Mouse (Mus musculus): ENCODE measurements around the gene Rassf3. TPM values are rescaled to one million over a fixed set of nuclear protein-coding genes. Genes with fewer than 3 reads are reported as not detected.

Rassf3 gene
- total RNA-seq, 2 experiments from 2014 or later = 29.2 to 47.3 TPM

- Histone ChIP-seq H3K27ac (peak overlapping the region; percentile 82), H3K4me3 (peak overlapping the region; percentile 30)
- no peak for TF ChIP-seq CTCF (IDR thresholded peaks at IDR 0.05)
- DNase-seq = peak; percentile 13
- intact Hi-C loops (cut with DNase I) = no loop called here
Measured at GRCm38 (mm10) chr10:121421657-121422290, 54.4 kb downstream of the Rassf3 start.

- peak overlapping the region; percentile 82 for H3K27ac ChIP-seq
- H3K4me3 ChIP-seq = no peak overlapping the region
- peak; percentile 17 for DNase-seq
- no peak for TF ChIP-seq CTCF (IDR thresholded peaks at IDR 0.05)
- intact Hi-C loops (cut with DNase I) = no loop called here
Measured at GRCm38 (mm10) chr10:121421023-121421422, 55.1 kb downstream of the Rassf3 start.

GRCm38 (mm10) chr10:121419640-121420470, 56.3 kb downstream of the Rassf3 start:
- intact Hi-C loops (cut with DNase I) = no loop called here
- Histone ChIP-seq H3K4me3 (peak overlapping the region; percentile 35), H3K27ac (peak overlapping the region; percentile 82)
- peak; percentile 37 for DNase-seq
- no peak for TF ChIP-seq CTCF (IDR thresholded peaks at IDR 0.05)

GRCm38 (mm10) chr10:121418835-121419234, 57.3 kb downstream of the Rassf3 start:
- no peak for TF ChIP-seq CTCF (IDR thresholded peaks at IDR 0.05)
- peak overlapping the region; percentile 82 for H3K27ac ChIP-seq
- intact Hi-C loops (cut with DNase I) = no loop called here

GRCm38 (mm10) chr10:121414127-121414526, 62.0 kb downstream of the Rassf3 start:
- TF ChIP-seq CTCF (IDR thresholded peaks at IDR 0.05) = no peak
- H3K4me3 ChIP-seq = no peak overlapping the region
- no peak overlapping the region for H3K27ac ChIP-seq
- peak; percentile 24 for DNase-seq
- intact Hi-C loops (cut with DNase I) = no loop called here

More at GRCm38 (mm10) chr10:121418835-121419234, 57.3 kb downstream of the Rassf3 start:
- no peak overlapping the region for H3K4me3 ChIP-seq
- DNase-seq = peak; percentile 45

GRCm38 (mm10) chr10:121412824-121413223, 63.3 kb downstream of the Rassf3 start:
- peak overlapping the region; percentile 58 for H3K27ac ChIP-seq
- TF ChIP-seq CTCF (IDR thresholded peaks at IDR 0.05) = peak; percentile 3; the same call in 1 of the 2 replicates
- intact Hi-C loops (cut with DNase I) = no loop called here
- H3K4me3 ChIP-seq = no peak overlapping the region
- peak; percentile 15 for DNase-seq

- Histone ChIP-seq H3K4me3 (no peak overlapping the region), H3K27ac (peak overlapping the region; percentile 58)
- no peak for TF ChIP-seq CTCF (IDR thresholded peaks at IDR 0.05)
- intact Hi-C loops (cut with DNase I) = loop anchor here (2.0 kb wide), 1 partner anchor 65 kb away; the partner anchor contains the start of gene Rassf3
- DNase-seq = peak; percentile 8
Measured at GRCm38 (mm10) chr10:121411721-121412455, 64.3 kb downstream of the Rassf3 start.

- Histone ChIP-seq H3K4me3 (no peak overlapping the region), H3K27ac (no peak overlapping the region)
- TF ChIP-seq CTCF (IDR thresholded peaks at IDR 0.05) = peak; percentile 82
- DNase-seq = peak; percentile 24
- intact Hi-C loops (cut with DNase I) = loop anchor here (1.0 to 2.0 kb wide), 2 partner anchors 67 to 107 kb away; partner anchors contain the start of gene Rassf3
Measured at GRCm38 (mm10) chr10:121409717-121410116, 66.4 kb downstream of the Rassf3 start.

GRCm38 (mm10) chr10:121403946-121404345, 72.2 kb downstream of the Rassf3 start:
- no peak for DNase-seq
- Histone ChIP-seq H3K4me3 (no peak overlapping the region), H3K27ac (no peak overlapping the region)
- intact Hi-C loops (cut with DNase I) = no loop called here
- no peak for TF ChIP-seq CTCF (IDR thresholded peaks at IDR 0.05)

- intact Hi-C loops (cut with DNase I) = no loop called here
- H3K4me3 ChIP-seq = no peak overlapping the region
- no peak overlapping the region for H3K27ac ChIP-seq
- no peak for TF ChIP-seq CTCF (IDR thresholded peaks at IDR 0.05)
- no peak for DNase-seq
Measured at GRCm38 (mm10) chr10:121403104-121403503, 73.0 kb downstream of the Rassf3 start.

GRCm38 (mm10) chr10:121401005-121401404, 75.1 kb downstream of the Rassf3 start:
- H3K27ac ChIP-seq = no peak overlapping the region
- no peak for TF ChIP-seq CTCF (IDR thresholded peaks at IDR 0.05)

GRCm38 (mm10) chr10:121398599-121398998, 77.5 kb downstream of the Rassf3 start:
- Histone ChIP-seq H3K4me3 (no peak overlapping the region), H3K27ac (no peak overlapping the region)
- no peak for TF ChIP-seq CTCF (IDR thresholded peaks at IDR 0.05)
- no peak for DNase-seq
- intact Hi-C loops (cut with DNase I) = no loop called here

More at GRCm38 (mm10) chr10:121401005-121401404, 75.1 kb downstream of the Rassf3 start:
- intact Hi-C loops (cut with DNase I) = no loop called here
- no peak for DNase-seq
- no peak overlapping the region for H3K4me3 ChIP-seq
